Mouse (Mus musculus): Measurements from ENCODE around the gene Scn1b.

GRCm38 (mm10) chr7:31082831-31083588 is 43.8 kb downstream of the Scn1b start:
- TF ChIP-seq CTCF (conservative IDR thresholded peaks at IDR 0.05 in 1 of 2, IDR thresholded peaks at IDR 0.05 in 1 of 2; ENCODE audit: low read depth in 2 of 2, low read length in 2 of 2) (no peak), UBTF (IDR thresholded peaks at IDR 0.05; ENCODE audit: low read depth, low read length) (no peak), TCF12 (IDR thresholded peaks at IDR 0.05; ENCODE audit: low read depth, low read length) (no peak), MAX (IDR thresholded peaks at IDR 0.05; ENCODE audit: low read length) (no peak), ELF1 (IDR thresholded peaks at IDR 0.05; ENCODE audit: low read depth, low read length) (no peak), POLR2A (IDR thresholded peaks at IDR 0.05; ENCODE audit: low read depth, low read length) (no peak), ZMIZ1 (IDR thresholded peaks at IDR 0.05; ENCODE audit: low read depth, low read length) (no peak), KAT2A (IDR thresholded peaks at IDR 0.05; ENCODE audit: insufficient replicate concordance, low read length) (no peak), E2F4 (IDR thresholded peaks at IDR 0.05; ENCODE audit: insufficient replicate concordance, low read depth, low read length) (no peak), HCFC1 (IDR thresholded peaks at IDR 0.05; ENCODE audit: low read depth, low read length) (no peak), POLR2AphosphoS2 (IDR thresholded peaks at IDR 0.05; ENCODE audit: low read depth, low read length) (no peak), ZC3H11A (IDR thresholded peaks at IDR 0.05; ENCODE audit: low read depth, low read length) (no peak), CHD2 (IDR thresholded peaks at IDR 0.05; ENCODE audit: low read length) (no peak)
